Mouse (Mus musculus) layer of hippocampus, postnatal 25 days (tissue): ENCODE measurements around the gene Gdnf. TPM values are rescaled to one million over a fixed set of nuclear protein-coding genes. Genes with fewer than 3 reads are reported as not detected.

Experiments
- DNase-seq, 2 experiments: peaks; one replicate each; pipeline ENCODE4 v3.0.0; 2022; ENCODE audit warnings: mixed read lengths in 2 of 2, low spot score in 1 of 2; ENCODE audit errors: extremely low spot score in 1 of 2
- total RNA-seq, 2 experiments: library from RNA; stranded (reverse); gene quantifications; 2 replicates each; pipeline ENCODE4 v1.2.3; 2021

Gene Gdnf
- total RNA-seq, 2 experiments from 2014 or later: 0.12 TPM

DNA sequence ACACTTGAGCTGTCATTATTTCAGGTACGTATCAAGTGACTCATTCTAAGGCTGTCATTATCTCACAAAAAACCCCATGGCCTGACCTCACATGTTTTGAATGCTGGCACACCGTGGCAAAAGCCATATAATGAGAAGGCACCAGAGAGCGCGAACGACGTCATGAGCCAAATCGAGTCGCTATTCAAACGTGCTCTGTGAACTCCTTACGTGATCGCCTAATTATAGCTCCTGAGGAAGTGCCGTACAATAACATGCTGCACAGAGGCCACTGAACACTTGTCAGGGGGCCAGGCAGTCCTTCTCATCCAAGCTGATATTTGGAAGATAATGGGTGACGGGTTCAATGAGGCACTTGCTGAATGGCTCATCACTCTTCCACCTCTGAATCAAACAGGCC lies 46.8 kb downstream of the Gdnf start:
- DNase-seq: no peak

- DNase-seq: no peak
These were observed 48.2 kb downstream of the Gdnf start for GRCm38 (mm10) chr15:7858841-7859240.

GRCm38 (mm10) chr15:7862890-7863289 lies 52.2 kb downstream of the Gdnf start:
- DNase-seq: no peak

DNA sequence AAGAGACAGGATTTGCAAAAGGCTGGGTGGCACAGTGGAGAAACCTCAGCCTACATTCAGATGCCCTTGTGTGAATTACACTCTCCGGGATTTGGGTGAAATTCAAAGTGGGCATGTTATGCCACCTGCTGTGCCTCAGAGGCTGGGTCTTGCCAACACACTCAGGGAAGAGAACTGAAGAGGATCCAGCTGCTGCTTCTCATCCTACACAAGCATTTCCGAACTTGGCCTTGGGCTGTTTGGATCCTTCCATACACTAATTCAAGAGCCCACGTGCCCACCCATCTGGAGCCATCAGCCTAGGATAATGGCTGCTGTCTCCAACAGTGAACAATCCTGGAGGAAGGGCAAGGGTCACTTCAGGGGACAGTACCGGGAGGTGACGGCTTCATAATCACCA lies 52.7 kb downstream of the Gdnf start:
- no peak for DNase-seq

DNA sequence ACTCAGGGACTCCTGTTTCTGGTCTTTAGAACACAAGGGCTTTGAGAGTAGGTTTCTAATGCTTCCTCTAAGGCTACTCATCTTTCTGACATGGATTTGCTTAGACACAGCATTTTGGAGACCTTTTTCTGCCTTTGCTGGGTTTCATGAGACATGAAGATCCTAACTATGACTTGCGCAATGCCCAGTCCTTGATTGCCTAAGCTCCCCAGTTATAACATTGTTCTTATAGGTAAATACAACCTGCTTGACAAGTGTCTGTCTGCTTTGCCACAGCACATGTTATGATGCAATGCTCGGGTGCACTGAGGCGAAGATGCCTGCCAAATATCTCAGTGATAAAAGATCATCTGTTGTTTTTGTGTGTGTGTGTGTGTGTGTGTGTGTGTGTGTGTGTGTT lies 54.7 kb downstream of the Gdnf start:
- no peak for DNase-seq

GRCm38 (mm10) chr15:7872473-7872872 lies 61.8 kb downstream of the Gdnf start:
- DNase-seq: no peak

DNA sequence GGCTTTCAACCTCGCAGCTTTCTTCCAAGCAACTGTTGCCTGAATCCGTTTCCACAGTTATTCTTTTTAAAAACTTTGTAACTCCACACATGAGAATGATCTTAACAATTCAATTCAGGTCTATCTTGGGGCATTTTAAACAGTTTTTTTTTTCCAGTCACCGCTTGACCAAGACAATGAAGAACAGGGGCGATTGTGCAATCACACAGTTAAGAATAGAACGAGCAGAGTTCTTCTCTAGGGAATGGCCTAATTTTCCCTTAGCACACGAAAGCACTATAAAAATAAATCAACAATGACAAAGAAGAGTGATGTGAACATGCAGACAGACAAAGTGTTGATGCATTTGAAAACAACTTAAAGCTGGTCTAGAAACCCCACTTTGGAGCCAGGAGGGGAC lies 65.2 kb downstream of the Gdnf start:
- DNase-seq: no peak

DNA sequence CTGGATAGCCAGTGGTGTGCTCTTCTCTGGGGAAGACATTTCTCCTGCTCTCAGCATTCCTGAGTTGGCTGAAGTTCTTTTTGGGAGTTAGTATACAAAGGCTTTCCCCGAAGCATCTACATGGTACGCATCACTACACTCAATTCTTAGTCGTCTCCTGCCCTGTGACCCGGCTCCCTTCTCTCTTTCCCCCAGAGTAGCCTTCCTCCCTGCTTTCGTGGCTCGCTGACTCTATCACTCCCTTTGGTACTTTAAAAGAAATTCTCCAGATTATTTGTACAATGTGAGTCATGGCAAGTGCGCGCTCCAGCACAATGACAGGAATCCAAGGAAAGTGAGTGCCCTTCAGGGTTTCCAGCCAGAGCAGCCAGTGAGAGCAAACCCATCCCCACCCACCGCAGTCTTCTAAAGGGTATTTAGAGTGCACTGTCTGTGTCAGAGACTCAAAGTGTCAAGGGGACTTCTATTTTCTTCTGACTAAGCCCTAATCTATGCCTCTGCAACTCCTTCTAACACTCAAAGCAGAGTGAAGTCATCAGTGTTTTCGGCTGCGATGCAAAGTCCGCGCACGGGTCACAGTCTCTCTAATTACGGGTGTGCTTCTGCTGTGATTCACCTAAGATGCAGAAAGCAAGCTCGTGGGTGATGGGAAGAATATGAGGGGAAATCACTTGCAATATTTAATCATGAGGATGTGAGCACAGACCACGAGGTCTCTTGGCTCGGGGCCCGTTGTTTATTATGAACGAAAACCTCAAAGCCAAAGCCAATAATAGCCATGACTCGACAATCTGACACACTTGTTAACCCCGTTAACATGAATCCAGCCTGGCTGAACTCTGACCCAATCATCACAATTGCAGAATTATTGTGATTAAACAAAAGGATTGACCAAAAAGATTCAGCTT lies 67.2 kb downstream of the Gdnf start:
- DNase-seq: no peak

DNA sequence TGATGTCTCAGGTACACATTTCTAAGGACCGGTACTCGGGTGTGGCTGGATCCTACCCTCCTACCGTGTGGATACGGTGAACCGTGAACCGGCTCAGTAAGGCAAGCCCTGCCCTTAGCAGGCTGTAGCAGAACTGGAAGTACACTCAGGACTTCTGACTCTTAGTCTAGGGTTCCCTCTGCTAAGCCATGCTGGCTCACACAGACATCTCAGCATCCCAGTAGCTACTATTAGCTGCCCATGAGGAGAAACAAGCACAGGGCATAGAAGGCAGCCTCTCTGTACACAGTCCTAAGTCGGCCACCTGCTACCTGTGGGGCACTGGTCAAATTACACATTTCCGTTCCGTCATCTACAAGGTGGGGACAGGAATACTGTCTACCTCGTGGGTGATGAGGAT lies 68.2 kb downstream of the Gdnf start:
- no peak for DNase-seq

- no peak for DNase-seq
These were observed 69.3 kb downstream of the Gdnf start for GRCm38 (mm10) chr15:7879956-7880355.

DNA sequence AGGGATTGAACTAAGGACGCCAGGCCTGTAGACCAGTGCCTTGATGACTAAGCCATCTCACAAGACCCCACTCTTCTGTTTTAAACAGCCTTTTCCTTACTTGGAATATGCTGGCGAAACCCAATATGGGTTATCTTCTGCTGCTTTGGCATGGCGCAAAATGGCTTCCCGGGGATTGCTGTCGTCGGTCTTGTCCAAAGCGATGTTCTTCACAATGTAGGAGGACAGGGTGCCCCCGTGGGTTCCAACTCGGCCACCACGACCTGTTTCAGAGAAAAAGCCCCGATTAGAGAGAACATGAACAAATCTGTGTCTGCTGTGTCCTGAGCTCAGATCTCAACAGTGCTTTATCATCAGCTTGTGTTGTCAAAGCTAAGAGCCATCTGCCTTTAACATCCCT lies 73.5 kb downstream of the Gdnf start:
- DNase-seq: no peak

GRCm38 (mm10) chr15:7885106-7885505 lies 74.5 kb downstream of the Gdnf start:
- DNase-seq: no peak

- no peak for DNase-seq
These were observed 75.9 kb downstream of the Gdnf start for GRCm38 (mm10) chr15:7886591-7886990.
